Mouse (Mus musculus): ENCODE measurements around the gene Cep295nl.

The Cep295nl gene

GRCm38 (mm10) chr11:118355205-118355604 lies 12.9 kb upstream of the Cep295nl start:
- DNase-seq (ENCODE audit: low spot score in 2 of 2) = peak; percentile 82 to 83

GRCm38 (mm10) chr11:118354636-118355191 lies 12.4 kb upstream of the Cep295nl start:
- DNase-seq (ENCODE audit: low spot score in 2 of 2) = peak; percentile 21 to 30

- no peak for DNase-seq (ENCODE audit: low spot score in 2 of 2)
Observed at GRCm38 (mm10) chr11:118349494-118349893, 7.2 kb upstream of the Cep295nl start.

GRCm38 (mm10) chr11:118348877-118349276 lies 6.6 kb upstream of the Cep295nl start:
- no peak for DNase-seq (ENCODE audit: low spot score in 2 of 2)

- no peak for DNase-seq (ENCODE audit: low spot score in 2 of 2)
Observed at GRCm38 (mm10) chr11:118348419-118348818, 6.1 kb upstream of the Cep295nl start.

GRCm38 (mm10) chr11:118347911-118348310 lies 5.6 kb upstream of the Cep295nl start:
- DNase-seq (ENCODE audit: low spot score in 2 of 2) = no peak

- DNase-seq (ENCODE audit: low spot score in 2 of 2) = no peak
Observed at GRCm38 (mm10) chr11:118347391-118347790, 5.1 kb upstream of the Cep295nl start.

- no peak for DNase-seq (ENCODE audit: low spot score in 2 of 2)
Observed at GRCm38 (mm10) chr11:118346395-118347096, 4.2 kb upstream of the Cep295nl start.

GRCm38 (mm10) chr11:118345693-118346092 lies 3.4 kb upstream of the Cep295nl start:
- no peak for DNase-seq (ENCODE audit: low spot score in 2 of 2)

- DNase-seq (ENCODE audit: low spot score in 2 of 2) = no peak
Observed at GRCm38 (mm10) chr11:118343629-118344028, 1.3 kb upstream of the Cep295nl start.

- DNase-seq (ENCODE audit: low spot score in 2 of 2) = peak; percentile 56 to 75
Observed at GRCm38 (mm10) chr11:118337491-118338168, 4.7 kb downstream of the Cep295nl start.

- no peak for DNase-seq (ENCODE audit: low spot score in 2 of 2)
Observed at GRCm38 (mm10) chr11:118333431-118333830, 8.9 kb downstream of the Cep295nl start.

GRCm38 (mm10) chr11:118332376-118332775 lies 9.9 kb downstream of the Cep295nl start:
- no peak for DNase-seq (ENCODE audit: low spot score in 2 of 2)

- peak; percentile 70 to 81 for DNase-seq (ENCODE audit: low spot score in 2 of 2)
Observed at GRCm38 (mm10) chr11:118330777-118331176, 11.5 kb downstream of the Cep295nl start.

GRCm38 (mm10) chr11:118330361-118330760 lies 11.9 kb downstream of the Cep295nl start:
- DNase-seq (ENCODE audit: low spot score in 2 of 2) = peak in 1 of 2 experiments; percentile 18

- no peak for DNase-seq (ENCODE audit: low spot score in 2 of 2)
Observed at GRCm38 (mm10) chr11:118328947-118329346, 13.4 kb downstream of the Cep295nl start.

GRCm38 (mm10) chr11:118328511-118328910 lies 13.8 kb downstream of the Cep295nl start:
- no peak for DNase-seq (ENCODE audit: low spot score in 2 of 2)

GRCm38 (mm10) chr11:118326991-118327971 lies 15.0 kb downstream of the Cep295nl start:
- DNase-seq (ENCODE audit: low spot score in 2 of 2) = peak; percentile 89 to 92

- no peak for DNase-seq (ENCODE audit: low spot score in 2 of 2)
Observed at GRCm38 (mm10) chr11:118326491-118326890, 15.8 kb downstream of the Cep295nl start.

GRCm38 (mm10) chr11:118324541-118324940 lies 17.8 kb downstream of the Cep295nl start:
- no peak for DNase-seq (ENCODE audit: low spot score in 2 of 2)

GRCm38 (mm10) chr11:118323974-118324373 lies 18.3 kb downstream of the Cep295nl start:
- DNase-seq (ENCODE audit: low spot score in 2 of 2) = no peak

- no peak for DNase-seq (ENCODE audit: low spot score in 2 of 2)
Observed at GRCm38 (mm10) chr11:118322647-118323046, 19.7 kb downstream of the Cep295nl start.

Measured in frontal cortex, postnatal 36 days (tissue).